Mouse (Mus musculus): Measurements from ENCODE around the gene Trim32.

Trim32 gene

GRCm38 (mm10) chr4:65604504-65605150, at the start of gene Trim32:
Gene Trim32 (plus strand): TSS chr4:65604986.
- DNase-seq (ENCODE audit: low read depth, low spot score) = peak; percentile 95

DNA sequence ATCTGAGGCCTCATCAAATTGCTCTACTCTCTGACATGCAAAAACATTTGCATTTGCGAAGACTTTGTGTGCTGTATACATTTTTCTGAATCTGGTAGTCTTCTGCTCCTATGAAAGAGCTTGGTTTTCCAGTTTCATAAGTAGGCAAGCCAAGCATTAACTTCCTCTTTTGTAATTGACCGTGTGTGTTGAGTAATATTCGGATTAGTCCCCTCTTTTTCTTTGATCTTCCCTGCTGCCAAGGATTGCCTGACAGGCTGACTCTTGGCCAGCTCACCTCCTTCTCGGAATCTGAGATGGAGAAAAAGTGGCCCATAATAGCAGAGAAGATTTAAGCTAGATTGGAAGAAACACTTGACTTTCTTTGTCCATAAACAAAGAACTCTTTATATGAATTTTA, 39.3 kb upstream of the Trim32 start:
- DNase-seq (ENCODE audit: low read depth, low spot score) = no peak

DNA sequence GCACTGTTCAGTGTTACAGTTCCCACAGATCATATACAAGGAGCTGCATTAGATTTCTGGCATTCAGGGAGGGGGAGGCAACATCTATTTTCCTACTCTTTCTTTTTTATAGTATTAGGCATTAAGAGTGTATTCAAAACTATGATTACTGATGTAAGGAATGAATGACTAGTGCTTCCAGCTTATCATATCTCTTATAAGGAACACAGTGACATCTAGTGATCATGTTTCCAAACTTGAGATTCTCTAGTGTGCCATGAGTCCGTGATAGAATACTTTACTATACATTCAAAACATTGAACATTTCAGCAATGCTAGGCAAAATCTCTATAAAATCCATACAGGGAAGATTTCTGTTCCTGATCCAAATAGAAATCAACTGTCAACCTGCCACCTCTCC, 24.5 kb upstream of the Trim32 start:
- DNase-seq (ENCODE audit: low read depth, low spot score) = no peak

- no peak for DNase-seq (ENCODE audit: low read depth, low spot score)
Measured at GRCm38 (mm10) chr4:65586947-65587346, 17.8 kb upstream of the Trim32 start.

GRCm38 (mm10) chr4:65589780-65590179, 15.0 kb upstream of the Trim32 start:
- peak; percentile 5 for DNase-seq (ENCODE audit: low read depth, low spot score)

GRCm38 (mm10) chr4:65594601-65595369, 10.0 kb upstream of the Trim32 start:
- no peak for DNase-seq (ENCODE audit: low read depth, low spot score)

DNA sequence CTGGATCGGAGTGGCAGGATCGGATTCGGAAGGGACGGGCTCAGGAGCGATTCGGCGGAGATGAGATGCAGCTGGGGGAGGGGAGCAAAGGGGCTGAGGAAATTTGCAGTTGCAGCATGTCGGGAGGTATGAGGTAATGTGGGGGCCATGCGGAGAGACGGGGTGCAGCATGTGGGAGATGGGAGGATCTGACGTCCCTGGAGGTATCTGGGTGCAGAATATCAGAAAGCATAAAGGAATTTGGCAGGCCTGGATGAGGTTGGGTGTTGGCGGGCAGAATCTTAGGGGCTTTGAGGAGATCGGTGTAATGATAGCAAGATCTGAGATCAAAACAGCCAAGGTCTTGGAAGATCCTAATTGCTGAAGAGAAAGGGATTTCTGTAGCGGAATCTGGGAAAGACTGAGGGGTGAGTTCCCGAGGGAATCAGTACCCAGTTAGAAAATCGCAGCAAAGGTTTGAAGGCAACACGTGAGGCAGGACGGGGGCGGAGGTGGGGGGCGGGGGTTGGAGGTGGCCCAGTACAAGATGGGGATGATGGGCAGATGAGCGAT, 441 bp downstream of the Trim32 start:
- DNase-seq (ENCODE audit: low read depth, low spot score) = peak; percentile 20

- DNase-seq (ENCODE audit: low read depth, low spot score) = no peak
Measured at GRCm38 (mm10) chr4:65607184-65607631, 2.4 kb downstream of the Trim32 start.

GRCm38 (mm10) chr4:65608112-65608511, 3.3 kb downstream of the Trim32 start:
- DNase-seq (ENCODE audit: low read depth, low spot score) = no peak

DNA sequence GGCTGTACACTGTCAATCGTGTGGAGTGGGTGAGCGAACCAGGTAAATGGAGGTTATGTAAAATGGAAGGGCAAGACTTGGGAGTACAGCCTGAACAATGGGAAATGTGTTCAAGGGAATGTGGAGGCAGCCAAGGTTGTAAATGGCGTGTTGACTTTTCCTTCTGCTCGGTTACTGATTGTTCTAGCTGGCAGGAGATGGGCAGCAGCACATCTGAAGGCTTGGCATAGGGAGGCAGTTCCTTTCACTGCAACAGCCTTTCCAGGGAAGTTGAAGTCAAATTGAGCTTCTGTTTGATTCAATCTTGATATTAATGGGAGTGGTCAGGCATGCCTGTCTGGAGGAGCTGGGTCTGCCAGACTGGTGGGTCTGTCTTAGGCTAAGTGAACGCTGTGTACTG, 5.5 kb downstream of the Trim32 start:
- DNase-seq (ENCODE audit: low read depth, low spot score) = no peak

DNA sequence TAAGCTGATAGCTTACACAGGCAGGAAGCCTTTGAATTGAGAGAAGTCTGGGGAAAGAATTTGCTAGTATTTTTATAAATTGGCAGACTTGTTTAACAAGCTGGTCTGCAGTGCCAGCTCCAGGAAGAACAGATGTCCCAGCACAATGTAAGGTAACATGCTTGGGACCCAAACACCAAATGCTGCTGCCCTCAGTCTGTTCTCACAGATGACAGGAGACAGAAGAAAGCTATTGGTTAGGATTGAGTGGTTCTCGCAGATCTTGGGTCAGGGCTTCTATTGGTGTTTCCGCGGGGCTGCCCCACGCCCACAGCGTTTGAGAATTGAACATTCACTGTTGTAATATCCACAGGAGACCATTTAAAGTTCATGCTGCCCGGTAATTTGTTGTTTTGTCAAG, 6.1 kb downstream of the Trim32 start:
- DNase-seq (ENCODE audit: low read depth, low spot score) = no peak

DNA sequence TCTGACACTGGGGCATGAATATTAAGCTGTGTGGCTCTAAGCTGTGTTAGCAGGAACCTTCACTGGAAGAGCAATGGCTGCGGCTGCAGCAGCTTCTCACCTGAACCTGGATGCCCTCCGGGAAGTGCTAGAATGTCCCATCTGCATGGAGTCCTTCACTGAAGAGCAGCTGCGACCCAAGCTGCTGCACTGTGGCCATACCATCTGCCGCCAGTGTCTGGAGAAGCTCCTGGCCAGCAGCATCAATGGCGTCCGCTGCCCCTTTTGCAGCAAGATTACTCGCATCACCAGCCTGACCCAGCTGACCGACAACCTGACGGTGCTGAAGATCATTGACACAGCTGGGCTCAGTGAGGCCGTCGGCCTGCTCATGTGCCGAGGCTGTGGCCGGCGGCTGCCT, 8.3 kb downstream of the Trim32 start:
- DNase-seq (ENCODE audit: low read depth, low spot score) = no peak

GRCm38 (mm10) chr4:65620125-65620524, 15.3 kb downstream of the Trim32 start:
- no peak for DNase-seq (ENCODE audit: low read depth, low spot score)

- no peak for DNase-seq (ENCODE audit: low read depth, low spot score)
Measured at GRCm38 (mm10) chr4:65638231-65638630, 33.4 kb downstream of the Trim32 start.

- no peak for DNase-seq (ENCODE audit: low read depth, low spot score)
Measured at GRCm38 (mm10) chr4:65642611-65643010, 37.8 kb downstream of the Trim32 start.

DNA sequence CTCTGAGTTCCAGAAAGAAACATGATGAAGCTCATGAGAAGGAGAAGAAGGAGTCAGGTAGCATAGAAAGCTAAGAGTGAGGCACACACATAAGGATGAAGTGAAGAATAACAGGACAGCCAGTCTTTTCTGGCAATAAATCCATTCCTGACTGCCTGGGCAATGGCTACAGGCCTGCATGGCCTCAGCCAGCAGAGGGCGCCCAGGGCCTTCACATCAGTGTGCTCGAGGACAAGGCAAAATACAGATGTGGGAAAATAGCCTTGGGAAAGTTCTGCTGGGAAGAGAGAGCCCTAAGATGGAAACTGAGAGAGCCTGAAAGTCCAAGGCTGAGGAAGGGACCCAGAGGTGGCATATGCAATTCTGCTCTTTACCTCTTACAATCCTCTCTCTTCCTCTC, 49.9 kb downstream of the Trim32 start:
- DNase-seq (ENCODE audit: low read depth, low spot score) = no peak

DNA sequence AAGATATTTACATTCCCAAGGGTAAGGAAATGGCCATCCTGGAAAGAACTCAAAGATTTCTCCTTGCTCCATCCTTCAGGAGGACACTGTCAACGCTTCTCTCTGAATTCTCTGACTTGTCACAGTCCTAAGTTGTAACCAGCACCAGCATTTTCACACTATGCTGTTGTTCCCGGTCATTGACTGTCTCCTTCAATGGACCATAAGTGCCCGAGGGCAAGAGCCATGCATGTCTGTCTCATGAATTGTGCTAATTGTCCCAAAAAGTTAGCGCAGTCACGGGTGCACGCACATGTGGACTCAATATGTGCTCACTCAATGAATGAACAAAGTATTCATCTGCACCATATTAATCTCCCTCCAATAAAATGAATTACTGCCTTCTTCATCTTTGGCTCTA, 58.4 kb downstream of the Trim32 start:
- no peak for DNase-seq (ENCODE audit: low read depth, low spot score)

Measured in CD4-positive helper T cell, adult 2 months (primary cell).